Mouse (Mus musculus) spleen, adult 2 months (tissue): ENCODE data around the gene Galnt15. TPM values are rescaled to one million over a fixed set of nuclear protein-coding genes. Genes with fewer than 3 reads are reported as not detected.

Experiments used
- DNase-seq, 2 experiments: peaks; one replicate each; pipeline versions ENCODE4 v3.0.0 to v3.0.0-alpha.2; 2012 to 2021; ENCODE audit warnings: low spot score in 2 of 2, low read depth in 1 of 2
- H3K27ac ChIP-seq: fragments of 200-500 bp; 2 replicates; pipeline ENCODE4 v1.5.1; 2012; ENCODE audit warnings: low read length, inconsistent platforms; ENCODE audit not compliant: insufficient read depth
- H3K27me3 ChIP-seq: fragments of 200-500 bp; 2 replicates; pipeline ENCODE4 v1.6.1; 2012; ENCODE audit warnings: mild to moderate bottlenecking, moderate library complexity, low read length, inconsistent platforms; ENCODE audit not compliant: control insufficient read depth, insufficient read depth
- H3K36me3 ChIP-seq: fragments of 200-500 bp; 2 replicates; pipeline ENCODE4 v1.6.1; 2012; ENCODE audit warnings: mild to moderate bottlenecking, low read length, inconsistent platforms; ENCODE audit not compliant: control insufficient read depth, insufficient read depth
- H3K4me1 ChIP-seq: fragments of 200-500 bp; 2 replicates; pipeline ENCODE4 v1.6.1; 2011; ENCODE audit warnings: inconsistent platforms; ENCODE audit not compliant: control insufficient read depth, insufficient read depth, insufficient read length
- H3K4me3 ChIP-seq: fragments of 200-500 bp; 2 replicates; pipeline ENCODE4 v1.5.1; 2011; ENCODE audit warnings: mild to moderate bottlenecking, inconsistent platforms; ENCODE audit not compliant: insufficient read depth, insufficient read length; ENCODE audit errors: extremely low read depth
- CTCF ChIP-seq: fragments of 200-500 bp; IDR thresholded peaks from 2 replicates; pipeline ENCODE4 v1.5.1; 2011; ENCODE audit warnings: mild to moderate bottlenecking, inconsistent platforms; ENCODE audit not compliant: insufficient read depth, insufficient read length, insufficient replicate concordance; ENCODE audit errors: extremely low read depth
- POLR2A ChIP-seq: fragments of 200-500 bp; IDR thresholded peaks from 2 replicates; pipeline ENCODE4 v1.6.1; 2011; ENCODE audit warnings: low read depth, low read length, inconsistent platforms
- WGBS: fragments of 180-500 bp; shearing (Covaris S2); methylation state at CpG from one replicate; pipeline ENCODE4 v1.1.7; 2018; 5-methylcytosine and 5-hydroxymethylcytosine counted together
- polyA plus RNA-seq: library from polyadenylated mRNA; depleted of rRNA; stranded (reverse); fragments of >200 nt; gene quantifications from 2 replicates; pipeline ENCODE4 v1.2.3, GENCODE M21; 2012

The Galnt15 gene
- polyA plus RNA-seq, 1 experiment, result 0.75 TPM

GRCm38 (mm10) chr14:32019091-32019490, 9.7 kb upstream of the Galnt15 start:
- H3K4me3 ChIP-seq, result no peak overlapping the region
- H3K27ac ChIP-seq, result no peak overlapping the region
- no peak for TF ChIP-seq POLR2A
- no peak for TF ChIP-seq CTCF
- H3K4me1 ChIP-seq, result no peaks in the 10 kb centered on the region
- no peaks in the 10 kb centered on the region for H3K27me3 ChIP-seq
- H3K36me3 ChIP-seq, result no peaks in the 10 kb centered on the region
- 87% methylated on average over 7 of the region's 8 CpGs for WGBS
- no peak for DNase-seq

GRCm38 (mm10) chr14:32021967-32022366, 6.8 kb upstream of the Galnt15 start:
- DNase-seq, result no peak
- TF ChIP-seq POLR2A, result no peak
- no peak for TF ChIP-seq CTCF
- Histone ChIP-seq H3K4me1 (no peaks in the 10 kb centered on the region), H3K27ac (no peak overlapping the region), H3K36me3 (no peaks in the 10 kb centered on the region), H3K4me3 (no peak overlapping the region), H3K27me3 (no peaks in the 10 kb centered on the region)
- 63% methylated on average over 9 of the region's 9 CpGs for WGBS

- Histone ChIP-seq H3K27ac (no peak overlapping the region), H3K4me3 (no peak overlapping the region), H3K4me1 (no peaks in the 10 kb centered on the region), H3K36me3 (no peaks in the 10 kb centered on the region), H3K27me3 (no peaks in the 10 kb centered on the region)
- TF ChIP-seq POLR2A (no peak), CTCF (no peak)
- DNase-seq, result no peak
Observed at GRCm38 (mm10) chr14:32022450-32022849, 6.3 kb upstream of the Galnt15 start.

- Histone ChIP-seq H3K27me3 (no peaks in the 10 kb centered on the region), H3K36me3 (no peaks in the 10 kb centered on the region), H3K4me3 (no peak overlapping the region), H3K4me1 (no peaks in the 10 kb centered on the region), H3K27ac (no peak overlapping the region)
- TF ChIP-seq CTCF, result no peak
- TF ChIP-seq POLR2A, result no peak
- no peak for DNase-seq
- WGBS, result 84% methylated on average over 4 of the region's 4 CpGs
Observed at GRCm38 (mm10) chr14:32023891-32024290, 4.9 kb upstream of the Galnt15 start.

- Histone ChIP-seq H3K36me3 (no peaks in the 10 kb centered on the region), H3K27ac (no peak overlapping the region), H3K4me1 (no peaks in the 10 kb centered on the region), H3K27me3 (no peaks in the 10 kb centered on the region), H3K4me3 (no peak overlapping the region)
- 79% methylated on average over 7 of the region's 7 CpGs for WGBS
- no peak for DNase-seq
- TF ChIP-seq CTCF (no peak), POLR2A (no peak)
Observed at GRCm38 (mm10) chr14:32027218-32027617, 1.6 kb upstream of the Galnt15 start.

- WGBS, result 72% methylated on average over 14 of the region's 14 CpGs
- Histone ChIP-seq H3K4me1 (no peaks in the 10 kb centered on the region), H3K4me3 (no peak overlapping the region), H3K27me3 (no peaks in the 10 kb centered on the region), H3K36me3 (no peaks in the 10 kb centered on the region), H3K27ac (no peak overlapping the region)
- no peak for DNase-seq
- TF ChIP-seq POLR2A (no peak), CTCF (no peak)
Observed at GRCm38 (mm10) chr14:32029411-32029992, 713 bp downstream of the Galnt15 start.

GRCm38 (mm10) chr14:32030073-32030472, 1.3 kb downstream of the Galnt15 start:
- Histone ChIP-seq H3K27me3 (no peaks in the 10 kb centered on the region), H3K4me1 (no peaks in the 10 kb centered on the region), H3K4me3 (no peak overlapping the region), H3K27ac (no peak overlapping the region), H3K36me3 (no peaks in the 10 kb centered on the region)
- 79% methylated on average over 5 of the region's 5 CpGs for WGBS
- TF ChIP-seq POLR2A (no peak), CTCF (no peak)
- no peak for DNase-seq
